Mouse (Mus musculus) testis, postnatal 14 days (tissue): ENCODE measurements around the gene Faap24.

Source experiments
- DNase-seq: peaks from one replicate; pipeline ENCODE4 v3.0.0; 2021; ENCODE audit warnings: low spot score

The Faap24 gene

GRCm38 (mm10) chr7:35365161-35365910, 31.3 kb downstream of the Faap24 start:
- no peak for DNase-seq

- DNase-seq = no peak
Observed at GRCm38 (mm10) chr7:35362868-35363267, 33.8 kb downstream of the Faap24 start.

GRCm38 (mm10) chr7:35362253-35362652, 34.4 kb downstream of the Faap24 start:
- DNase-seq = no peak

GRCm38 (mm10) chr7:35357621-35358020, 39.0 kb downstream of the Faap24 start:
- DNase-seq = no peak

- no peak for DNase-seq
Observed at GRCm38 (mm10) chr7:35355303-35355872, 41.2 kb downstream of the Faap24 start.

- DNase-seq = no peak
Observed at GRCm38 (mm10) chr7:35353306-35353705, 43.3 kb downstream of the Faap24 start.

- DNase-seq = no peak
Observed at GRCm38 (mm10) chr7:35351155-35351554, 45.5 kb downstream of the Faap24 start.

- no peak for DNase-seq
Observed at GRCm38 (mm10) chr7:35349886-35350684, 46.6 kb downstream of the Faap24 start.

GRCm38 (mm10) chr7:35349022-35349421, 47.6 kb downstream of the Faap24 start:
- DNase-seq = no peak

GRCm38 (mm10) chr7:35347918-35348700, 48.5 kb downstream of the Faap24 start:
- DNase-seq = no peak

GRCm38 (mm10) chr7:35344785-35345330, 51.8 kb downstream of the Faap24 start:
- no peak for DNase-seq

- DNase-seq = no peak
Observed at GRCm38 (mm10) chr7:35342498-35342897, 54.1 kb downstream of the Faap24 start.
